Mouse (Mus musculus) thymus, adult 2 months (tissue): ENCODE measurements around the gene D430042O09Rik. TPM values are rescaled to one million over a fixed set of nuclear protein-coding genes. Genes with fewer than 3 reads are reported as not detected.

Source experiments
- DNase-seq: peaks from one replicate; pipeline ENCODE4 v3.0.0; 2021
- H3K27ac ChIP-seq: fragments of 200-500 bp; 2 replicates; pipeline ENCODE4 v1.5.1; 2012; ENCODE audit warnings: low read length, control low read depth; ENCODE audit not compliant: control insufficient read depth, insufficient read depth
- H3K27me3 ChIP-seq: fragments of 200-500 bp; 2 replicates; pipeline ENCODE4 v1.6.1; 2012; ENCODE audit warnings: mild to moderate bottlenecking, low read length, moderate library complexity, mixed read lengths; ENCODE audit not compliant: control insufficient read depth, insufficient read depth
- H3K36me3 ChIP-seq: fragments of 200-500 bp; 2 replicates; pipeline ENCODE4 v1.6.1; 2012; ENCODE audit warnings: mild to moderate bottlenecking, low read length, moderate library complexity; ENCODE audit not compliant: control insufficient read depth, insufficient read depth
- H3K4me1 ChIP-seq: fragments of 200-500 bp; replicated peaks from 2 replicates; pipeline ENCODE4 v1.6.1; 2012; ENCODE audit warnings: low read length; ENCODE audit not compliant: control insufficient read depth, insufficient read depth
- H3K4me3 ChIP-seq: fragments of 200-500 bp; 2 replicates; pipeline ENCODE4 v1.5.1; 2012; ENCODE audit warnings: mild to moderate bottlenecking, low read length, control low read depth, moderate library complexity; ENCODE audit not compliant: control insufficient read depth, insufficient read depth
- CTCF ChIP-seq: fragments of 200-500 bp; IDR thresholded peaks from 2 replicates; pipeline ENCODE4 v1.5.1; 2012; ENCODE audit warnings: mild to moderate bottlenecking, control low read depth, low read length, moderate library complexity, borderline replicate concordance; ENCODE audit not compliant: control insufficient read depth, poor library complexity, insufficient read depth; ENCODE audit errors: extremely low read depth
- POLR2A ChIP-seq: fragments of 200-500 bp; IDR thresholded peaks from 2 replicates; pipeline ENCODE4 v1.6.1; 2012; ENCODE audit warnings: mild to moderate bottlenecking, low read length, control low read depth, moderate library complexity; ENCODE audit not compliant: control insufficient read depth, poor library complexity, insufficient read depth; ENCODE audit errors: extremely low read depth
- WGBS: fragments of 180-500 bp; shearing (Covaris S2); methylation state at CpG from one replicate; pipeline ENCODE4 v1.1.7; 2018; 5-methylcytosine and 5-hydroxymethylcytosine counted together
- polyA plus RNA-seq: library from polyadenylated mRNA; depleted of rRNA; stranded (reverse); fragments of >200 nt; gene quantifications from 2 replicates; pipeline ENCODE4 v1.2.3, GENCODE M21; 2012

Gene D430042O09Rik
- polyA plus RNA-seq, 1 experiment = 22.4 TPM

- Histone ChIP-seq H3K27me3 (no peaks in the 10 kb centered on the region), H3K36me3 (no peaks in the 10 kb centered on the region), H3K4me1 (no peaks in the 10 kb centered on the region), H3K27ac (no peak overlapping the region), H3K4me3 (no peak overlapping the region)
- TF ChIP-seq CTCF = no peak
- no peak for TF ChIP-seq POLR2A
- DNase-seq = no peak
- WGBS = 94% methylated on average over 6 of the region's 6 CpGs
Measured at GRCm38 (mm10) chr7:125873971-125874495, 166.3 kb downstream of the D430042O09Rik start.

GRCm38 (mm10) chr7:125878040-125878439, 170.4 kb downstream of the D430042O09Rik start:
- H3K27me3 ChIP-seq = no peaks in the 10 kb centered on the region
- 55% methylated on average over 4 of the region's 4 CpGs for whole genome bisulfite sequencing
- no peaks in the 10 kb centered on the region for H3K36me3 ChIP-seq
- no peaks in the 10 kb centered on the region for H3K4me1 ChIP-seq
- H3K4me3 ChIP-seq = no peak overlapping the region
- no peak overlapping the region for H3K27ac ChIP-seq
- no peak for DNase-seq
- TF ChIP-seq CTCF (no peak), POLR2A (no peak)

- no peak for DNase-seq
- no peaks in the 10 kb centered on the region for H3K36me3 ChIP-seq
- H3K27ac ChIP-seq = no peak overlapping the region
- TF ChIP-seq CTCF = no peak
- TF ChIP-seq POLR2A = no peak
- H3K4me3 ChIP-seq = no peak overlapping the region
- WGBS = 82% methylated on average over 2 of the region's 2 CpGs
- no peaks in the 10 kb centered on the region for H3K4me1 ChIP-seq
- no peaks in the 10 kb centered on the region for H3K27me3 ChIP-seq
Measured at GRCm38 (mm10) chr7:125883232-125883631, 175.5 kb downstream of the D430042O09Rik start.

GRCm38 (mm10) chr7:125886116-125886680, 178.5 kb downstream of the D430042O09Rik start:
- H3K4me3 ChIP-seq = no peak overlapping the region
- no peaks in the 10 kb centered on the region for H3K27me3 ChIP-seq
- H3K4me1 ChIP-seq = no peaks in the 10 kb centered on the region
- no peaks in the 10 kb centered on the region for H3K36me3 ChIP-seq
- H3K27ac ChIP-seq = no peak overlapping the region
- WGBS = 87% methylated on average over 4 of the region's 4 CpGs
- TF ChIP-seq POLR2A = no peak
- TF ChIP-seq CTCF = no peak
- no peak for DNase-seq

GRCm38 (mm10) chr7:125887124-125887523, 179.4 kb downstream of the D430042O09Rik start:
- H3K27me3 ChIP-seq = no peaks in the 10 kb centered on the region
- H3K4me3 ChIP-seq = no peak overlapping the region
- no peak for DNase-seq
- no peaks in the 10 kb centered on the region for H3K36me3 ChIP-seq
- no peak overlapping the region for H3K27ac ChIP-seq
- TF ChIP-seq POLR2A (no peak), CTCF (no peak)
- no peaks in the 10 kb centered on the region for H3K4me1 ChIP-seq
- 91% methylated on average over 4 of the region's 4 CpGs for WGBS

GRCm38 (mm10) chr7:125887761-125888160, 180.1 kb downstream of the D430042O09Rik start:
- H3K27me3 ChIP-seq = no peaks in the 10 kb centered on the region
- no peak overlapping the region for H3K4me3 ChIP-seq
- no peak overlapping the region for H3K27ac ChIP-seq
- no peak for TF ChIP-seq POLR2A
- TF ChIP-seq CTCF = no peak
- H3K36me3 ChIP-seq = no peaks in the 10 kb centered on the region
- DNase-seq = no peak
- WGBS = 36% methylated on average over 5 of the region's 5 CpGs
- no peaks in the 10 kb centered on the region for H3K4me1 ChIP-seq
